Mouse (Mus musculus) B cell, adult 2 months (primary cell): ENCODE results near the gene Gpr37l1.
"Not testable (repeated sequence)": the region's sequence is repeated elsewhere in the genome, so short reads cannot be mapped to it uniquely, and the experiment has no call there.

ENCODE experiments used
- DNase-seq, 2 experiments: peaks; one replicate each; pipeline ENCODE4 v3.0.0; 2022

The Gpr37l1 gene

GRCm38 (mm10) chr1:135146077-135146945 lies 21.2 kb downstream of the Gpr37l1 start, which contains the start of gene Arl8a:
Arl8a (plus strand) TSS chr1:135146824.
- peak; percentile 82 to 87 for DNase-seq

GRCm38 (mm10) chr1:135143940-135144339 lies 23.5 kb downstream of the Gpr37l1 start:
- DNase-seq, result no peak

DNA sequence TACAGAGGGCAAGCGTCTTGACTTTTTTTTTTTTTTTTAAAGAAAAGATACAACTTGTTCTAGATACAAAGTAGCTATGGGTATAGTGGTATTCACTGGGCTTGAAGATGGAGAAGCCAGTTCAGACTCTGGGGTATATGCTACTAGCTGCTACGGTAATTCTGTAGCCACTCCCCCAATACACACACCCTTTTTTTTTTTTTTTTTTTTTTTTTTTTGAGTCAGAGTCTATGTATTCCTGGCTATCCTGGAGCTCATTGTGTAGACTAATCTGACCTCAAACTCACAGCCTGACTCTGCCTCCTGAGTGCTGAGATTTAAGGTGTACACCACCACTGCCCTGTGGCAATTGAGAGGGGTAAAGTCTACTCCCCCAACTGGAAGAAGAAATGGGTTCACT lies 25.0 kb downstream of the Gpr37l1 start:
- DNase-seq, result no peak

DNA sequence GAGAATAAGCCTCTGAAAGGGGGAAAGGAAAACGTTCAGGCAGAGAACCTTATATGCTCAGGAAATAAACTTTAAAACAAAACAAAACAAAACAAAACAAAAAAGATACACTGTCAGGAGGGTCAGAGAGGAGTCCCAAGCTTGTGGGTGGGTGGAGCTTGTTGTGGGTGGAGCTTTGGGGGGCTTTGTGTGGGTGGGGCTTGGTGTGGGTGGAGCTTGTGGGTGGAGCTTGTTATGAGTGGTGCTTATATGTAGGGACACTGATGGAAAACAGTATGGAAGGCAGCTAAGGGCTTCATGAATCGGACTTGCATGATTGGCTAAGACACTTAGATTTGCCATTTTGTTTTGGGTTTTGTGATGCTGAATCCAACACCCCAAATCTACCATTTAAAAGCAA lies 27.6 kb downstream of the Gpr37l1 start:
- peak; percentile 38 to 47 for DNase-seq

- peak; percentile 78 for DNase-seq
Measured at GRCm38 (mm10) chr1:135136500-135136899, 31.0 kb downstream of the Gpr37l1 start.

GRCm38 (mm10) chr1:135135111-135135787 lies 32.2 kb downstream of the Gpr37l1 start:
- DNase-seq, result no peak

DNA sequence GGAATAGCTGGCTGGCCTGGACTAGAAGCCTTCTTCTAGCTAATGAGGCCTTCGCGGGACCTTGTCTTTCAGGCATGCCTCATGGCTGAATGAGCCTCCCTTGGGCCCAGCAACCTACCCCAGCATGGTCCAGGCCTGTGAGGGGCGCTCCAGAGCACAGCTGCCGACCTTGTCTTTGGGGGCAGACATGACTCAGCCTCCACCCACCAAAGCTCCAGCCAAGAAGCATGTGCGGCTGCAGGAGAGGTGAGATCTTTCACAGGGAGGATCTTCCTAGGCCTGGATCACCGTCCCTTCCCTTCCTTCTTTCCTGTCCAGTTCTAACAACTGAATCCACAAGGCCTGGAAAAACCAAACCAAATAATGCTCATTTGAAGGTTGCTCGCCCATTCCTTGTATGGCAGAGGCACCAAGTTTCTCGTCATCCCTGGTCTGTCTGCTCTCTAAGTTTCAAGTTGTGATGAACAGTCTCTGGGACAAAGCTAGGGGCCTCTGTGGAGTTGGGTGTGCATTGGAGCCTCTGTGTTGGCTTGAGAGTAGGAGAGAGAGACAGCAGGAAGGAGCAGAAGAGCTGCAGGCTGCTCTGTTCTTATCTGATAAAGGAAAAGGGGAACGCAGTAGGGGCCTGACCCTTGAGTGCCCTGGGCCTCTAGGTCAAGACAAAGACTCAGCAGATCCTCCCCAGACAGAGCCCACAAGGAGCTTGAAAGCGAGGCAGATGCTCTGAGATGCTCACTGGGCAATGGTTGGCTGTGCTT lies 33.6 kb downstream of the Gpr37l1 start:
- DNase-seq, result peak; percentile 33 to 34

GRCm38 (mm10) chr1:135132893-135133369 lies 34.5 kb downstream of the Gpr37l1 start:
- DNase-seq, result peak; percentile 58

DNA sequence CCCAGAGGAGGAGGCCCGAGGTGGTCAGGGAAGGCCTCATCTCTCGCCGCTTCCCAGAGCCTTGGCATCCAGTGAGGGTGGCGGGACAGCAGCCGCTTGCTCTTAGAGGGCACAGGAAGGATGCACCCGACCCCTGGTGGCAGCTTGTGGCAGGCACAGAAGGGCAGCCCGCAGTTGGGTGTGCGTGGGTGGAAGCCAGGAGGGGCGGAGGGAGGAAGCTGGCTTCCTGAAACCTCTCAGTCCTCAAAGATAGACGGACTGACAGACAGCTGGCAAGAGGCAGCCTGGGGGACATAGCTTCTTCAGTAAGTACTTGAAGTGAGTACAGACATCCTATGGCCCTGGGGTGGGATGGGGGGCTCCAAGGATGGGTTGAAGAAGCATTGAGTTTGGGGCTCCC lies 35.0 kb downstream of the Gpr37l1 start, which contains the start of gene Ptpn7:
TSS of gene Ptpn7 (plus strand) at position 228 of the 400 bp plus-strand sequence.
- peak; percentile 94 to 95 for DNase-seq

- no peak for DNase-seq
Measured at GRCm38 (mm10) chr1:135131560-135131959, 35.9 kb downstream of the Gpr37l1 start.

GRCm38 (mm10) chr1:135131034-135131433 lies 36.4 kb downstream of the Gpr37l1 start:
- peak; percentile 67 to 68 for DNase-seq

- DNase-seq, result no peak
Measured at GRCm38 (mm10) chr1:135130376-135131018, 37.0 kb downstream of the Gpr37l1 start.

DNA sequence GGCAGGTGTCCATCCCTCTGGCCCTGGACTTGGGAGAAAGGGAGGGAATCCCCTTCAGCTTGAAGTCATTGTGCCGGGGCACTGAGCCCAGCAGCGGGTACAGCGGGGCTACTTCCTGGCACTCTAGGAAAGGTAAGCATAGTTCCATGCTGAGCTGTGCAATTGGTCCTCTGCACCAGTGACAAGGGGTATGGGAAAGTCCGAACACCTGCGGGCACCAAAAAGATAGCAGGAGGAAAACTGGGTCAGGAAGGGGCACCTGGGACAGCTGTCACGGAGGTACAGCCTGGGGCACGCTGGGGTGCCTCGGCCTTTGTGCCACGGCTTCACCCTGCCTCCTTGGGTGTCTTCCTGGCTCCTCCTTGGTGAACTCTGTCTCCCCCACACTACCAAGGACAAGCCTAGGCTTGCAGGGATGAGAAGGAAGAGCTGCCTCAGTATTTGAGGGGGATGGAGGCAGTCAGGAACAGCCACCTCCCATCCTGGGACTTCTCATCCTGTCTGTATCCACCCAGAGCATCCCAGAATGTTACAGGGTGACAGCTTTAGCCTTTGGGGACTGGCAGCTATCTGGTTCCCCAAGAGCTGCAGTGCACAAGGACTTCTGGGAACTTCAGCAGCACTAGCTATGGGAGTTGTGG lies 37.8 kb downstream of the Gpr37l1 start:
- DNase-seq, result no peak

DNA sequence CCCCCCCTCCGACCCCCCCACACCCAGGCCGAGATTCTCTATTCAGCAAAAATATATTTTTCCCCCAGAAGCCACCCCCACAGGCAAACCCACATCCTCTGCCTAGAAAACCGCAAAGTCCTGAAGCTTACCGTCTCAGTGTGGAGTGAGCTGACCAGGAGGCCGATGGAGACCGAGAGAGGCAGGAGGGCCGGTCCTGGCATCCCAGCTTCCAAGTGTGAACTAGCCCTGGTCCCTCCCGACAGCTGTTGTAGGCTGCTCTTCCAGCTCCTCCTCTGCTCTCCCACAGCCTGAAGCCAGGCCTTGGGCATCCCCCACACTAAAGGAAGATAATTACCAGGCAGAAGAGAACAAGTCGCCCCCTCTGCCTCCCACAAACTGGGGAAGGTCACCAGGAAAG lies 38.5 kb downstream of the Gpr37l1 start:
- DNase-seq, result no peak

DNA sequence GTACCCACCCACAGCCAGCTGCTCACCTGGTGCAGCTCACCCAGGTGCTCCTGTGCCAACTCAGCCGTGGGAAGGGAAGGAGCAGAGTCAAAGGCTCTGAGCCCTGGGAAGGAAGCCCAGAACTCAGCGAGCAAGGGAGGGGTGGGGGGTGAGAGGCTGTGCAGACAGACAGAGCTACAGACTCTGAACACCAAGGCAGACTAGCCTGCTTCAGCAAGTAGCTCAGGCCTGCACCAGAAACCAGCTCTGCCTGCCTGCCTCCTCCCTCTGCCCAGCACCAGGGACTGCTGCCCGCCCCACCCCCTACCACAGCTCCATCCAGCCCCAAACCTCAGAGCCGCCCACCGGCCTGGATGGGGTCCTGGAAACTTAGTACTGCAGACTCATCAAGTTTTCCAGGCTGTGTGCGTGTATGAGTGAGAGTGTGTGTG lies 39.5 kb downstream of the Gpr37l1 start:
- no peak for DNase-seq

GRCm38 (mm10) chr1:135126443-135127027 lies 40.9 kb downstream of the Gpr37l1 start:
- no peak for DNase-seq

DNA sequence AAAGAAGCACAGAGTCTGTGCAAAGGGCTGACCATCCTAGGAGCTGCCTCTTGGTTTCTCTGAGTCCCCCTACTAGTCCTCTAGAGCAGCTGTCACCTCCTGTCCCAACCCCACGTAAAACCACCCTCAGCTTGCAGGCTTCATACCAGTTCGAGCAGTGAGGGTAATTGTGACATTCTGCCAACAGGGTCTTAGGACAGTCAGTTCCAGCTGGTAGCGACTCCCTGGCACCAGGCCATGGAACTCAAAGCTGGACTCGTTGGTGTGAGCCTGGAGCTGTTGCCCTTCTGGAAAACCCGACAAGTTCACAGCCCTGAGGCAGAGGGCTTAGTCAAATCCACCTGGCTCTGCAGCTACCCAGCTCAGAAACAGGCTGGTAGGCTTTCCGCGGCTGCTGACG lies 41.5 kb downstream of the Gpr37l1 start:
- no peak for DNase-seq

GRCm38 (mm10) chr1:135124573-135125363 lies 42.7 kb downstream of the Gpr37l1 start:
- DNase-seq, result no peak

DNA sequence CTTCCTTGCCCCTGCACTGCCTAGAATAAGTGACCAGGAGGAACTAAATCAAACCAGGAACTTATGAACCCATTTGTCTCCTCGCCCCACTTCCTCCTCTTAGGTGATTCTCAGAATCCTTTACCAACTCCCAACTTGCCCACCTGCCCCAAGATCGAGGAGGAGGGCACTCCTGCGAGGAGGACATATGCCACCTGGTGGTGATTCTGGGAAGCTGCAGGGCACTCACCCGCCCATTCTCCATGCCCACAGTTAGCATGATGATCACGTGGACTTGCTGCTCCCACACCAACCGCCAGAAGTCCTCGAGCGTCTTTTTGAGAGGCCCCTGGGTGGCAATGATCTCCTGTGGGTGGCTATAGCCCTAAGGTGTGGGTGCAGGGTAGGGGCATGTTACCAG lies 54.8 kb downstream of the Gpr37l1 start:
- DNase-seq, result peak; percentile 70 to 75

- DNase-seq, result not testable (repeated sequence)
Measured at GRCm38 (mm10) chr1:135111271-135111670, 56.2 kb downstream of the Gpr37l1 start.
